Mouse (Mus musculus) lung, embryonic 14.5 days (tissue): Measurements from ENCODE around the gene Ubd. TPM values are rescaled to one million over a fixed set of nuclear protein-coding genes. Genes with fewer than 3 reads are reported as not detected.
"Not testable (repeated sequence)": the region's sequence is repeated elsewhere in the genome, so short reads cannot be mapped to it uniquely, and the experiment has no call there.

Experiments
- ATAC-seq: fragments of 200-750 bp; cut with Nextera tagmentation; 2 replicates; pipeline ENCODE4 v1.8.0; 2017; ENCODE audit warnings: mild to moderate bottlenecking, moderate TSS enrichment, moderate library complexity; ENCODE audit not compliant: insufficient read depth
- DNase-seq: peaks from one replicate; pipeline ENCODE4 v3.0.0-alpha.2; 2015
- H3K27ac ChIP-seq: fragments of 300-500 bp; sonication (generic); 2 replicates; pipeline ENCODE4 v1.5.1; 2014; ENCODE audit warnings: low read depth, mild to moderate bottlenecking, moderate library complexity
- H3K27me3 ChIP-seq: fragments of 300-500 bp; sonication (generic); 2 replicates; pipeline ENCODE4 v1.6.1; 2014; ENCODE audit warnings: low read length, control low read depth; ENCODE audit not compliant: insufficient read depth
- H3K36me3 ChIP-seq: fragments of 300-500 bp; sonication (generic); 2 replicates; pipeline ENCODE4 v1.6.1; 2014; ENCODE audit warnings: control low read depth; ENCODE audit not compliant: insufficient read depth
- H3K4me1 ChIP-seq: fragments of 300-500 bp; sonication (generic); 2 replicates; pipeline ENCODE4 v1.6.1; 2014; ENCODE audit warnings: antibody characterized with exemption, control low read depth; ENCODE audit not compliant: insufficient read depth
- H3K4me2 ChIP-seq: fragments of 300-500 bp; sonication (generic); 2 replicates; pipeline ENCODE4 v1.6.1; 2014; ENCODE audit warnings: mild to moderate bottlenecking
- H3K4me3 ChIP-seq: fragments of 300-500 bp; sonication (generic); 2 replicates; pipeline ENCODE4 v1.5.1; 2014; ENCODE audit warnings: low read depth, low read length
- H3K9ac ChIP-seq: fragments of 300-500 bp; sonication (generic); 2 replicates; pipeline ENCODE4 v1.6.1; 2014
- H3K9me3 ChIP-seq: fragments of 300-500 bp; sonication (generic); 2 replicates; pipeline ENCODE4 v1.6.1; 2016; ENCODE audit warnings: low read depth, low read length, control low read depth
- CTCF ChIP-seq: IDR thresholded peaks from 2 replicates; pipeline ENCODE4 v1.5.1; 2016; ENCODE audit warnings: antibody characterized with exemption, low read depth
- WGBS: fragments of 180-500 bp; shearing (Covaris S2); extraction: QIAGEN DNeasy Blood & Tissue Kit; methylation state at CpG from one replicate; pipeline ENCODE4 v1.1.7; 2014; 5-methylcytosine and 5-hydroxymethylcytosine counted together
- polyA plus RNA-seq: library from polyadenylated mRNA; unstranded; fragments of >200 nt; fragmentation: Nextera tagmentation; extraction: Ambion mirVana; gene quantifications from 2 replicates; pipeline ENCODE4 v1.2.1, GENCODE M21; 2014

Ubd gene
- polyA plus RNA-seq, 1 experiment from 2014 or later, result not detected

DNA sequence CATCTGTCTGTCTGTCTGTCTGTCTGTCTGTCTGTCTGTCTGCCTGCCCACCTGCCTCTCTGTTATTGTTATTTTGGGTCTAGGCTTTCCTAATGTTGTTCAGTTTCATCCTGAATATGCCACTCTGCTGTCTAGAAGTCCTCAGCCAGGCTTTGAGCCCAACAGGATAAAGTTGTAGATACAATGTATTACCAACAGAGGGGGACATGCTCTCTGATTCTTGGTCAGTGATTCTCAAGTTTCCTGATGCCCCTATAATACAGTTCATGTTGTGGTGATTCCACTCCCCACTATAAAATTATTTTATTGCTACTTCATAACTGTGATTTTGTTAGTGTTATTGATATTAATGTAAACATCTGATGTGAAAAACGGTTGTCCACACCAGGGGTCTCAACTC, 28.2 kb downstream of the Ubd start:
- no peaks in the 10 kb centered on the region for H3K9me3 ChIP-seq
- no peak overlapping the region for H3K4me2 ChIP-seq
- WGBS, result 18% methylated on average over 1 of the region's 1 CpGs
- H3K4me3 ChIP-seq, result no peak overlapping the region
- H3K4me1 ChIP-seq, result no peaks in the 10 kb centered on the region
- ATAC-seq, result no peak
- no peaks in the 10 kb centered on the region for H3K36me3 ChIP-seq
- no peak overlapping the region for H3K9ac ChIP-seq
- no peaks in the 10 kb centered on the region for H3K27me3 ChIP-seq
- H3K27ac ChIP-seq, result no peak overlapping the region
- no peak for TF ChIP-seq CTCF
- DNase-seq, result peak; percentile 8

DNA sequence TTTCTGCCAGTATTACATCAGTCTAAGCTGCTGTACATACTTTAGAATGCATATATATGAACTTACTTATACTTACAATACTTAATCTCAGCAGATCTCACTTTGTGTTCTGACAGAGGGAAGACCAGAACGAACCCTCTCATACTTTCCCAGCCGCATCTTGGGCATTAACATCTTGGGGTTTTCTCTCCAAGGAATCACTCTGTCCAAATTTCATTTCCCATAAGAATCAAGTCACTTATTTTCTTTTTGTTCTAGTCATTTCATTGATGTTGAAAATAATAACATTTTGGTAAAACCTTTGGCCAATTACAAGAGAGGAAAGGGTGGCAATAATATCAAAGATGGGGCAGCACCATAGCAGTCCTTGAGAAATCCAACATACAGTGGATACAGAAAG, 43.5 kb downstream of the Ubd start, which contains the start of gene Olfr97:
Olfr97 (minus strand) TSS at position 101 of the 400 bp plus-strand sequence.
- ATAC-seq, H3K36me3 ChIP-seq, H3K27ac ChIP-seq, H3K9me3 ChIP-seq, H3K27me3 ChIP-seq, DNase-seq, H3K9ac ChIP-seq, H3K4me1 ChIP-seq, H3K4me2 ChIP-seq, H3K4me3 ChIP-seq: not testable (repeated sequence)
- 73% methylated on average over 2 of the region's 2 CpGs for whole genome bisulfite sequencing

DNA sequence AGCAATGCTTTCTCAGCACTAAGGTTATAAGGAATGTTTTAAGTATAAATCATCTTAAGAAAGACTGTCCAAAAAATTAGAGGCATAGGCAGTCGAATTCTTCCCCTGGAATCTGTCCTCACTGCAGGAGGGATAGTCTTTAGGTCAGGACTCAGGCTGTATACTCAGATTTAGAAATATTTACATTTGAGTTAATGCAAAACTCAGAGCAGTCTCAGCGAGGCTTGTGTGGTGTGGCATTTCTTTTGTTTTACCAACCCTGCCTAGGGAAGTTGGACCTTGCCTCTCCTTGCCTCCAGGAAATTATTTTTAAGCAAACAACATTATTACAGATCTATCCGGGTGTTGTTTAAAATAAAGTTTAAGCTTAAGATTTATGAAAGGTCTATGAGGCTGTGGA, 48.5 kb downstream of the Ubd start:
- TF ChIP-seq CTCF, result no peak
- Histone ChIP-seq H3K27me3 (no peaks in the 10 kb centered on the region), H3K9me3 (no peaks in the 10 kb centered on the region), H3K9ac (no peak overlapping the region), H3K4me3 (no peak overlapping the region), H3K36me3 (no peaks in the 10 kb centered on the region), H3K27ac (no peak overlapping the region), H3K4me2 (no peak overlapping the region), H3K4me1 (no peaks in the 10 kb centered on the region)
- no peak for ATAC-seq
- no peak for DNase-seq
- whole genome bisulfite sequencing, result 27% methylated on average over 3 of the region's 3 CpGs

Other genes with a start within 250 kb of the Ubd start
- 116 and 123 TPM in 2 replicates for gene Ppp1r11, start 242.2 kb upstream of the Ubd start, polyA plus RNA-seq
- 102 and 109 TPM in 2 replicates for gene Znrd1, start 235.3 kb upstream of the Ubd start, polyA plus RNA-seq
- gene Znrd1as, start 235.3 kb upstream of the Ubd start, polyA plus RNA-seq, result 5.1 and 6.9 TPM in 2 replicates
- gene 2410137M14Rik, start 212.7 kb upstream of the Ubd start, polyA plus RNA-seq, result not detected in 2 replicates
- gene H2-M5, start 204.4 kb upstream of the Ubd start, polyA plus RNA-seq, result 0.17 and 0.22 TPM in 2 replicates
- 77.5 and 80.7 TPM in 2 replicates for gene Zfp57, start 192.7 kb upstream of the Ubd start, polyA plus RNA-seq
- gene Mog, start 170.5 kb upstream of the Ubd start, polyA plus RNA-seq, result 0.11 and 0.13 TPM in 2 replicates
- gene Gabbr1, start 147.9 kb upstream of the Ubd start, polyA plus RNA-seq, result 7.0 and 8.8 TPM in 2 replicates
- 0.34 TPM in 1 of 2 replicates, not detected in the other for gene Olfr90, start 105.4 kb upstream of the Ubd start, polyA plus RNA-seq
- gene Olfr91, start 95.6 kb upstream of the Ubd start, polyA plus RNA-seq, result 0.07 TPM in 1 of 2 replicates, not detected in the other
- not detected in 2 replicates for gene Olfr92, start 73.8 kb upstream of the Ubd start, polyA plus RNA-seq
- not detected in 2 replicates for gene Olfr93, start 32.4 kb upstream of the Ubd start, polyA plus RNA-seq
- gene Olfr94, start 7.1 kb downstream of the Ubd start, polyA plus RNA-seq, result not detected in 2 replicates
- not detected in 2 replicates for gene Olfr95, start 19.2 kb downstream of the Ubd start, polyA plus RNA-seq
- gene Olfr96, start 26.3 kb downstream of the Ubd start, polyA plus RNA-seq, result not detected in 2 replicates
- not detected in 2 replicates for gene Olfr97, start 43.4 kb downstream of the Ubd start, polyA plus RNA-seq
- not detected in 2 replicates for gene Olfr98, start 69.9 kb downstream of the Ubd start, polyA plus RNA-seq
- 1.0 and 1.2 TPM in 2 replicates for gene H2-M3, start 76.3 kb downstream of the Ubd start, polyA plus RNA-seq
- not detected in 2 replicates for gene Olfr99, start 89.6 kb downstream of the Ubd start, polyA plus RNA-seq
- gene Olfr101, start 110.4 kb downstream of the Ubd start, polyA plus RNA-seq, result not detected in 2 replicates
- gene Olfr102, start 123.2 kb downstream of the Ubd start, polyA plus RNA-seq, result not detected in 2 replicates
- gene Olfr103, start 145.8 kb downstream of the Ubd start, polyA plus RNA-seq, result not detected in 2 replicates
- not detected in 2 replicates for gene Olfr104-ps, start 165.7 kb downstream of the Ubd start, polyA plus RNA-seq
- not detected in 2 replicates for gene Olfr105-ps, start 185.1 kb downstream of the Ubd start, polyA plus RNA-seq
- not detected in 2 replicates for gene Olfr106-ps, start 196.5 kb downstream of the Ubd start, polyA plus RNA-seq
- not detected in 2 replicates for gene Olfr107, start 205.3 kb downstream of the Ubd start, polyA plus RNA-seq